Mouse (Mus musculus) heart, postnatal 0 days (tissue): ENCODE results near the gene Cotl1. TPM values are rescaled to one million over a fixed set of nuclear protein-coding genes. Genes with fewer than 3 reads are reported as not detected.

ENCODE experiments used
- ATAC-seq: fragments of 200-750 bp; cut with Nextera tagmentation; 2 replicates; pipeline ENCODE4 v1.8.0; 2017; ENCODE audit warnings: low read depth, moderate number of reproducible peaks, moderate library complexity; ENCODE audit not compliant: insufficient read depth
- DNase-seq: peaks from one replicate; pipeline ENCODE4 v3.0.0-alpha.2; 2016; ENCODE audit warnings: low spot score
- H3K27ac ChIP-seq: fragments of 300-500 bp; sonication (generic); 2 replicates; pipeline ENCODE4 v1.5.1; 2014; ENCODE audit warnings: low read depth, mild to moderate bottlenecking
- H3K27me3 ChIP-seq: fragments of 300-500 bp; sonication (generic); 2 replicates; pipeline ENCODE4 v1.6.1; 2014; ENCODE audit warnings: low read length, mixed read lengths; ENCODE audit not compliant: control insufficient read depth, insufficient read depth
- H3K36me3 ChIP-seq: fragments of 300-500 bp; sonication (generic); replicated peaks from 2 replicates; pipeline ENCODE4 v1.6.1; 2014; ENCODE audit warnings: low read length, mixed read lengths; ENCODE audit not compliant: control insufficient read depth, insufficient read depth
- H3K4me1 ChIP-seq: fragments of 300-500 bp; sonication (generic); 2 replicates; pipeline ENCODE4 v1.6.1; 2014; ENCODE audit warnings: antibody characterized with exemption; ENCODE audit not compliant: control insufficient read depth, insufficient read depth
- H3K4me2 ChIP-seq: fragments of 300-500 bp; sonication (generic); 2 replicates; pipeline ENCODE4 v1.6.1; 2014; ENCODE audit warnings: low read depth, mild to moderate bottlenecking, low read length, moderate library complexity
- H3K4me3 ChIP-seq: fragments of 300-500 bp; sonication (generic); 2 replicates; pipeline ENCODE4 v1.5.1; 2014; ENCODE audit warnings: low read depth, low read length
- H3K9ac ChIP-seq: fragments of 300-500 bp; sonication (generic); replicated peaks from 2 replicates; pipeline ENCODE4 v1.6.1; 2014; ENCODE audit warnings: low read depth, low read length, mixed read lengths
- H3K9me3 ChIP-seq: fragments of 300-500 bp; sonication (generic); replicated peaks from 2 replicates; pipeline ENCODE4 v1.6.1; 2016; ENCODE audit warnings: low read length; ENCODE audit not compliant: control insufficient read depth
- CTCF ChIP-seq: IDR thresholded peaks from 2 replicates; pipeline ENCODE4 v1.5.1; 2016; ENCODE audit warnings: antibody characterized with exemption, control low read depth, low read depth
- EP300 ChIP-seq: IDR thresholded peaks from 2 replicates; pipeline ENCODE4 v1.6.1; 2016; ENCODE audit warnings: antibody characterized with exemption, low read depth
- WGBS: fragments of 180-500 bp; shearing (Covaris S2); extraction: QIAGEN DNeasy Blood & Tissue Kit; methylation state at CpG from one replicate; pipeline ENCODE4 v1.1.7; 2014; 5-methylcytosine and 5-hydroxymethylcytosine counted together
- polyA plus RNA-seq: library from polyadenylated mRNA; unstranded; fragments of >200 nt; fragmentation: Nextera tagmentation; extraction: Ambion mirVana; gene quantifications from 2 replicates; pipeline ENCODE4 v1.2.1, GENCODE M21; 2015
- total RNA-seq: library from RNA; depleted of rRNA; stranded (reverse); fragments of >200 nt; gene quantifications from 2 replicates; pipeline ENCODE4 v1.2.3, GENCODE M21; 2014; ENCODE audit warnings: low replicate concordance

Cotl1 gene
- total and polyA plus RNA-seq, 2 experiments from 2014 or later: 15.4 to 28.3 TPM

DNA sequence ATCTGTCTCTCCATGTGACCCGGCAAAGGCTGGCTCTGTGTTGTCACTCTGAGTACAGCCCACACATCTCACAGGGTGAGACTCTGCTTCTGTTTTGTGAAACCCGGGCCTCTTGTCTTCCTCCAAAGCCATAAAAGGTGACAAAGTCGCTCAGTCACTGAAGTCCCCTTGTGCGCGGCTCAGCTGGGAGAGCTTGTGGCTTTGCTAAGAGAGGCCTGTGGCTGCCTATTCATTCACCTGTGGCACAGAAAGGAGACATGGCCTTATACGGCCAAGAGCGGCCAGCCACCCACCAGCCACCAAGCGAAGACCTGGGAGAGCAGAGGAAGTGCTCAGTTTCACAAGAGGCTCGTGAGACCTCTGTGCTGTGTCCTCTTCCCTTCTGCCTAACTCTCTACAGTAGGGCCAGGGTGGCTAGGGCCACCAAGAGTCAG, 56.2 kb downstream of the Cotl1 start:
- Histone ChIP-seq H3K36me3 (no peaks in the 10 kb centered on the region), H3K4me1 (no peaks in the 10 kb centered on the region), H3K27ac (peak overlapping the region; percentile 55; the same call in 1 of the 2 replicates), H3K9ac (no peak overlapping the region), H3K9me3 (no peaks in the 10 kb centered on the region), H3K27me3 (peaks cover 3% of the 10 kb centered on the region; the same call in 1 of the 2 replicates), H3K4me2 (no peak overlapping the region), H3K4me3 (no peak overlapping the region)
- DNase-seq: no peak
- 49% methylated on average over 9 of the region's 9 CpGs for WGBS
- no peak for ATAC-seq
- TF ChIP-seq EP300 (no peak), CTCF (no peak)

DNA sequence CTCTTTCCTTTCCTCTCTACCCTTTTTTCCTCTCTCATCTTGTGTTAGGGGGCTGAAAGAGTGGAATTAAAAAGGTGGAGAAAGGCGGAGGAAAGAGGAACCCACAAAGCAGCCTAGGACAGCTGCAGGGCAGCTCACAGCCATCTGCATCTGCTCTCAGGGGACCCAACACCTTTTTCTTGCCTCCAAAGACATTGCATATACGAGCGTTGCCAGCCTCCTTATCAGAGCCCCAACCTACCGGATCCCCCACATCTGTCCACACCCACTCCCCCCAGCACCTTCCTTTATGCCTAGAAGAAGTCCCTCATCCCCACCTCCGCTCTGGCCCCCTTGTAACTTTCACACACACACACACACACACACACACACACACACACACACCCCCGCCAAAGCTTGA, 56.8 kb downstream of the Cotl1 start:
- no peaks in the 10 kb centered on the region; the same call in 1 of the 2 replicates for H3K27me3 ChIP-seq
- H3K9ac ChIP-seq: no peak overlapping the region
- no peak for TF ChIP-seq EP300
- TF ChIP-seq CTCF: no peak
- no peak overlapping the region for H3K4me2 ChIP-seq
- no peak for DNase-seq
- peak overlapping the region; percentile 55; the same call in 1 of the 2 replicates for H3K27ac ChIP-seq
- no peak overlapping the region for H3K4me3 ChIP-seq
- peaks cover 3% of the 10 kb centered on the region for H3K4me1 ChIP-seq
- WGBS: 71% methylated on average over 6 of the region's 6 CpGs
- ATAC-seq: no peak
- H3K36me3 ChIP-seq: no peaks in the 10 kb centered on the region
- no peaks in the 10 kb centered on the region for H3K9me3 ChIP-seq

DNA sequence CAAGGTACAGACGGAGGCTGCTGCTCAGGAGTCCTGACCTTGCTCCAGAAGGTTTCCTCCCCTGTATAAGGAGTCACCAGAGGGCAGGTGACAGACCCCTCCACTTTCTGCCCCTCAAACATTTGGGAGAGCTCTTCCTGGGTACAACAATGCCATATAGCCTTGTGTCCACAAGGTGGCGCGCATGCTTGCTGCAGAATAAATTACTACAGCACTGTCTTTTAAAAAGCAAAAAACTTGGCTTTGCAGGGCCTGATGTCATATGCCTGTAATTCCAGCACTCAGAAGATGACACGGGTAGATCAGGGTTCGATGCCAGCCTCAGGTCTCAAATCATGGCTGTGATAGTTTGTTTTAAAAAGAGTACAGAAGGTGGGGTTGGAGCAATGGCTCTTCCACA, 57.6 kb downstream of the Cotl1 start:
- Histone ChIP-seq H3K4me2 (no peak overlapping the region), H3K9me3 (no peaks in the 10 kb centered on the region), H3K4me3 (no peak overlapping the region), H3K9ac (no peak overlapping the region), H3K27ac (no peak overlapping the region), H3K36me3 (no peaks in the 10 kb centered on the region), H3K27me3 (no peaks in the 10 kb centered on the region; the same call in 1 of the 2 replicates), H3K4me1 (peaks cover 7% of the 10 kb centered on the region)
- no peak for TF ChIP-seq EP300
- peak; percentile 96 for TF ChIP-seq CTCF
- DNase-seq: peak; percentile 75
- 4% methylated on average over 5 of the region's 5 CpGs for WGBS
- no peak for ATAC-seq

DNA sequence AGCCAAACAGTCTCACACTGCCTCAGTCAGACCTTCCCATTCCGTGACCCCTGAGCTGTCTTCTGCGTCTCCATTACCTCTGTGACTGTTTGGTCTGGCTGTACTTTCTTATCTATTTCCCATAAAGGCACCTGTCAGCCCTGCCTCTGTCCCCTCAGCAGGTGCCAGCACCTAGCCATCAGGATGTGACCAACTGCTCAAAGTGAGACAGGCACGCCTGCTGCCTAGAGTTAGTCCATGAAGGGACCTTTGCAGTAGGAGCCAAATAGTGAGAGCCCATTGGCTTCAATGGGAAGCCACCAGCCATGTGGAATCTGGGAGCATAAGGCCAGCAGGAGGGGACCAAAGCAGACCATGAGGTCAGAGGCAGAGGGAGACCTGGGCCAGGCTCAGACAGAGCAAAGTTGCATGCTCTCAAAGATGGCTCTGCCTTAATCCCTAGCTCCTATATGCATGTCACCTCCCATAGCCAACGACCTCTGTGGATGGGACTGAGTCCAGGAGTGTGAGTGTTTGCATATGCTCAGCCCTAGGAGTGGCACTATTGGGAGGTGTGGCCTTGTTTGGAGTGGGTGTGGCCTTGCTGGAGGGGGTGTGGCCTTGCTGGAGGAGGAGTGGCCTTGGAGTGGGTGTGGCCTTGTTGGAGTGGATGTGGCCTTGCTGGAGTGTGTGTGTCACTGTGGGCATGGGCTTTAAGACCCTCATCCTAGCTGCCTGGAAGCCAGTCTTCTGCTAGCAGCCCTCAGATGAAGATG, 59.1 kb downstream of the Cotl1 start:
- DNase-seq (no peak), ATAC-seq (no peak)
- Histone ChIP-seq H3K9ac (no peak overlapping the region), H3K4me1 (peaks cover 18% of the 10 kb centered on the region), H3K4me3 (no peak overlapping the region), H3K9me3 (no peaks in the 10 kb centered on the region), H3K27ac (no peak overlapping the region), H3K4me2 (no peak overlapping the region), H3K36me3 (no peaks in the 10 kb centered on the region), H3K27me3 (no peaks in the 10 kb centered on the region; the same call in 1 of the 2 replicates)
- WGBS: 58% methylated on average over 4 of the region's 4 CpGs
- no peak for TF ChIP-seq EP300

DNA sequence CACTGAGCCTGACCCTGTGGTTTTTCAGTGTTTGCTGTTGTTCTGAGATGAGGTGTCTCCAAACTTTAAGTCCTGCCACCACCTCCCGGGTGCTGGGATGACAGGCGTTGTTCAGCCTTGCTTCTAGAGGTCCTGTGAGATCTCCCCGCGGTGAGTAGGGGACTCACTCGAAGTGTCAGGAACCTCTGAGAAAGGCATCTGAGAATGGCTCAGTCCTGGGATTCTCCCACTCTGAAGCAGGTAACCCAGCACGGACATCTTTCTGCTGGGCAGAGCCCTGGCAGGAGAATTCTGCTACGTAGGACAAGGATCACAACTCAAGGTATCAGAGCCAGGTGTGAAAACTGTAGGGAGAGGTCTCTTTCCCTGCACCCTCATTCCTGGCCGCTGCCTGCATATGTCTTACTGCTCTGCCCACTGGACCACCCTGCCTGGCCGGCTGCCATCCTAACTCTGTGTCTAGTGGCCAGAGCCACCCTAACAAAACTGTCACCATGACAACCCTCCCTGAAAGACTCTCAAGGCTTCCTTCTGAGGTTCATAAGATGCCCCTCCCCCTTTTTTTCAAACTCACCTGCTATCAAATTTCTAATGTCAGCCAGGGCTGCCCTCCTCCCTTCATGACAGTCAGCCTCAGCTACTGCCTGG, 59.8 kb downstream of the Cotl1 start:
- ATAC-seq (no peak), DNase-seq (no peak)
- no peaks in the 10 kb centered on the region; the same call in 1 of the 2 replicates for H3K27me3 ChIP-seq
- H3K27ac ChIP-seq: no peak overlapping the region
- H3K36me3 ChIP-seq: no peaks in the 10 kb centered on the region
- WGBS: 75% methylated on average over 9 of the region's 9 CpGs
- H3K4me1 ChIP-seq: peaks cover 18% of the 10 kb centered on the region
- TF ChIP-seq EP300 (no peak), CTCF (no peak)
- H3K4me3 ChIP-seq: no peak overlapping the region
- no peaks in the 10 kb centered on the region for H3K9me3 ChIP-seq
- no peak overlapping the region for H3K4me2 ChIP-seq
- no peak overlapping the region for H3K9ac ChIP-seq
